Mouse (Mus musculus): Measurements from ENCODE around the gene Zcchc13. TPM values are rescaled to one million over a fixed set of nuclear protein-coding genes. Genes with fewer than 3 reads are reported as not detected.
"Not testable (repeated sequence)": the region's sequence is repeated elsewhere in the genome, so short reads cannot be mapped to it uniquely, and the experiment has no call there.

Gene Zcchc13
- polyA plus RNA-seq, 2 experiments from 2014 or later, result not detected

GRCm38 (mm10) chrX:103652048-103652447 is 21.7 kb downstream of the Zcchc13 start:
- no peak for ATAC-seq

GRCm38 (mm10) chrX:103653021-103653420 is 22.6 kb downstream of the Zcchc13 start:
- ATAC-seq, result no peak

GRCm38 (mm10) chrX:103658985-103659384 is 28.6 kb downstream of the Zcchc13 start:
- ATAC-seq, result no peak

DNA sequence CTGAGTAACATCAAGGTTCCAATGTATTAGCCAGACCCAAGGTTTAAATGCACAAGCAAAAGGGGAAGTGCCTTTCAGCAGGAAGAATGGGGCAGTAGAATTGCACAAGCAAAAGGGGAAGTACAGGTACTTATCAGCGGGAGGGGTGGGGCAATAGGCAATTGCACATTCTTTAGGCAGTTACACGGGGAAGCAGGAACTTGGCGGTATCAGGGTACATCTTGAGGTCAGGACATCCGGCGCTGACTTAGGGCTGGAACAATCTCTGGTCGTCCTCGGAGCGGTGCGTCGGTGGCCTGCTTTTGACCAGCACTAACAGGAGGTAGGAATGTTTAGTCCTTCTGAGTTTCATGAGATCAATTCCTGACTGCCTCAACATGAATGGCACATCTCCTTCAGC is 34.1 kb downstream of the Zcchc13 start:
- ATAC-seq, result not testable (repeated sequence)

DNA sequence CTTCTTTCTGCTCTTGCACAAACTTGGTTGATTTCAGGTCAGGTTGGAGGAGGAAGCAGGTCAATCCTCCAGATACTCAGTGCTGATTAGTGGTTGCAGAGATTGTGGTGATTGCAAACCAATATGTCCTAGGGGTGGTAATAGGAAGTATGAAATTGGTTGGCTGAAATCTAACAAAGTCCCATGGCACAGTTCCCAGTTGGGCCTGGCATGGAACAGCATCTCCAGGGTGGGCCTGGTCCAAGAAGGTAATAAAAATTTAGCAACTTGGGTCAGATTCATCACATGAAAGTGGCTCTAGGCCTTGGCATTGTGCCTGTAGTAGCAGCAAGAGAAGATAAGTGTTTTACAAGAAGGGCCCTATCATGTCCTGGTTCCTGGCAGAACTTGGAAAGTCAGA is 39.9 kb downstream of the Zcchc13 start:
- ATAC-seq, result no peak

DNA sequence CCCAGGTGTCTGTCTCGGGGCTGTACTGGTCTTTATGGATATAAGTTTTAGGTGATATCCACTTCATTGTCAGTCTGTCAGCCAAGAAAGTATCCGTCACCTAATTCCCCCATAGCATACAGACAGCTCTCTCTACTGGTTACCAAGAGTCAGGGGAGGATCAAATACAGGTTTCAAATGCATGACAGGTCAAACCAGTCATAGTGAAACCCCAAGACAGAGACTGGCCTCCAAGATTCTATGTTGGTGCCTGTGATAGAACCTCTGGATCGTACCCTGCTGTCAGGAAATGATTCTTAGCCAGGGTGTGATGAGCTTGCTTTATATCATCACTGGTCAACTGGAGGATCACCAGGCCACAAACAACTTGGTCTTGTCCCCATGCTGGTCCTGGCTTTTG is 43.4 kb downstream of the Zcchc13 start:
- no peak for ATAC-seq

GRCm38 (mm10) chrX:103674674-103675073 is 44.3 kb downstream of the Zcchc13 start:
- no peak for ATAC-seq

Other genes starting within 250 kb of the Zcchc13 start
- gene Tsx, start 216.1 kb upstream of the Zcchc13 start, polyA plus RNA-seq (2017; shearing (Covaris generic)), result under 1 TPM in 1 of 2 experiments, not detected in 1; 0.42 TPM
- not detected for gene Gm26992, start 208.6 kb upstream of the Zcchc13 start, polyA plus RNA-seq (2017; shearing (Covaris generic))
- not detected for gene Slc16a2, start 191.4 kb downstream of the Zcchc13 start, polyA plus RNA-seq (2017; shearing (Covaris generic))

All from activated CD4-positive, CD25-positive, alpha-beta regulatory T cell, adult 4 months (primary cell).